Mouse (Mus musculus) liver, embryonic 11.5 days (tissue): ENCODE data around the gene Max. TPM values are rescaled to one million over a fixed set of nuclear protein-coding genes. Genes with fewer than 3 reads are reported as not detected.

ENCODE experiments used
- ATAC-seq: fragments of 200-750 bp; cut with Nextera tagmentation; replicated peaks from 2 replicates; pipeline ENCODE4 v1.8.0; 2017; ENCODE audit warnings: moderate number of reproducible peaks, mild to moderate bottlenecking, moderate TSS enrichment, moderate library complexity; ENCODE audit not compliant: low FRiP score
- DNase-seq: peaks from one replicate; pipeline ENCODE4 v3.0.0-alpha.2; 2017; ENCODE audit warnings: low spot score
- H3K27ac ChIP-seq: fragments of 300-500 bp; sonication (generic); 2 replicates; pipeline ENCODE4 v1.5.1; 2014; ENCODE audit warnings: mild to moderate bottlenecking, low read depth, low read length, control low read depth
- H3K27me3 ChIP-seq: fragments of 300-500 bp; sonication (generic); replicated peaks from 2 replicates; pipeline ENCODE4 v1.6.1; 2014; ENCODE audit warnings: low read length, mixed read lengths; ENCODE audit not compliant: control insufficient read depth, insufficient read depth
- H3K36me3 ChIP-seq: fragments of 300-500 bp; sonication (generic); 2 replicates; pipeline ENCODE4 v1.6.1; 2014; ENCODE audit warnings: mild to moderate bottlenecking, low read length, moderate library complexity, mixed read lengths; ENCODE audit not compliant: control insufficient read depth, insufficient read depth
- H3K4me1 ChIP-seq: fragments of 300-500 bp; sonication (generic); replicated peaks from 2 replicates; pipeline ENCODE4 v1.6.1; 2014; ENCODE audit warnings: low read length, mixed read lengths; ENCODE audit not compliant: control insufficient read depth, insufficient read depth
- H3K4me2 ChIP-seq: fragments of 300-500 bp; sonication (generic); 2 replicates; pipeline ENCODE4 v1.6.1; 2014; ENCODE audit warnings: mild to moderate bottlenecking, control low read depth, moderate library complexity
- H3K4me3 ChIP-seq: fragments of 300-500 bp; sonication (generic); 2 replicates; pipeline ENCODE4 v1.5.1; 2014; ENCODE audit warnings: low read depth, low read length, control low read depth
- H3K9ac ChIP-seq: fragments of 300-500 bp; sonication (generic); 2 replicates; pipeline ENCODE4 v1.6.1; 2014; ENCODE audit warnings: low read depth, low read length, control low read depth
- H3K9me3 ChIP-seq: fragments of 300-500 bp; sonication (generic); 2 replicates; pipeline ENCODE4 v1.6.1; 2016; ENCODE audit warnings: low read length, inconsistent platforms, mixed read lengths; ENCODE audit not compliant: control insufficient read depth
- WGBS: fragments of 180-500 bp; shearing (Covaris S2); extraction: QIAGEN DNeasy Blood & Tissue Kit; methylation state at CpG from one replicate; pipeline ENCODE4 v1.1.7; 2014; 5-methylcytosine and 5-hydroxymethylcytosine counted together
- polyA plus RNA-seq: library from polyadenylated mRNA; unstranded; fragments of >200 nt; fragmentation: Nextera tagmentation; extraction: Ambion mirVana; gene quantifications from 2 replicates; pipeline ENCODE4 v1.2.1, GENCODE M21; 2014

Gene Max
- 17.8 and 21.9 TPM in 2 replicates for polyA plus RNA-seq

- H3K36me3 ChIP-seq = 0 out of 2 replicates have a peak, but pooled peaks cover 2% of the 10 kb centered on the region
- no peaks in the 10 kb centered on the region for H3K9me3 ChIP-seq
- no peaks in the 10 kb centered on the region for H3K27me3 ChIP-seq
- ATAC-seq = peak; percentile 99
- H3K4me3 ChIP-seq = peak within 1 kb of the TSS; percentile 98
- peak within 1 kb of the TSS; percentile 81 for H3K27ac ChIP-seq
- H3K9ac ChIP-seq = peak within 1 kb of the TSS; percentile 93
- under 1% methylated on average over 73 of the region's 73 CpGs for WGBS
- peak; percentile 97 for DNase-seq
- peak within 1 kb of the TSS; percentile 90 for H3K4me2 ChIP-seq
- peaks cover 16% of the 10 kb centered on the region for H3K4me1 ChIP-seq
Observed at GRCm38 (mm10) chr12:76961932-76962891, at the start of gene Max. Gene Max, minus strand, starts transcription at chr12:76962201.

- 0 out of 2 replicates have a peak, but pooled peaks cover 3% of the 10 kb centered on the region for H3K4me1 ChIP-seq
- H3K4me2 ChIP-seq = no peak overlapping the region
- H3K27ac ChIP-seq = no peak overlapping the region
- DNase-seq = no peak
- no peak overlapping the region for H3K9ac ChIP-seq
- no peak overlapping the region for H3K4me3 ChIP-seq
- no peak for ATAC-seq
- WGBS = 29% methylated on average over 6 of the region's 6 CpGs
- no peaks in the 10 kb centered on the region for H3K27me3 ChIP-seq
- H3K36me3 ChIP-seq = no peaks in the 10 kb centered on the region
- no peaks in the 10 kb centered on the region for H3K9me3 ChIP-seq
Observed at GRCm38 (mm10) chr12:77011092-77011720, 49.2 kb upstream of the Max start.

GRCm38 (mm10) chr12:77009202-77010030, 47.4 kb upstream of the Max start:
- Histone ChIP-seq H3K4me2 (peak overlapping the region; percentile 16; the same call in 1 of the 2 replicates), H3K4me3 (no peak overlapping the region), H3K4me1 (0 out of 2 replicates have a peak, but pooled peaks cover 3% of the 10 kb centered on the region), H3K9ac (no peak overlapping the region), H3K27ac (no peak overlapping the region), H3K27me3 (no peaks in the 10 kb centered on the region), H3K36me3 (no peaks in the 10 kb centered on the region), H3K9me3 (no peaks in the 10 kb centered on the region)
- WGBS = 39% methylated on average over 20 of the region's 20 CpGs
- ATAC-seq (peak; percentile 45; the same call in 1 of the 2 replicates), DNase-seq (no peak)

GRCm38 (mm10) chr12:77004893-77005292, 42.9 kb upstream of the Max start:
- 59% methylated on average over 10 of the region's 10 CpGs for whole genome bisulfite sequencing
- H3K4me2 ChIP-seq = no peak overlapping the region
- no peak for DNase-seq
- no peaks in the 10 kb centered on the region for H3K9me3 ChIP-seq
- H3K27me3 ChIP-seq = no peaks in the 10 kb centered on the region
- H3K27ac ChIP-seq = no peak overlapping the region
- no peak for ATAC-seq
- H3K4me3 ChIP-seq = no peak overlapping the region
- H3K4me1 ChIP-seq = peaks cover 11% of the 10 kb centered on the region
- H3K36me3 ChIP-seq = no peaks in the 10 kb centered on the region
- no peak overlapping the region for H3K9ac ChIP-seq

GRCm38 (mm10) chr12:77002551-77003228, 40.7 kb upstream of the Max start:
- no peaks in the 10 kb centered on the region for H3K36me3 ChIP-seq
- peak overlapping the region; percentile 34; the same call in 1 of the 2 replicates for H3K4me2 ChIP-seq
- 43% methylated on average over 8 of the region's 8 CpGs for WGBS
- peak overlapping the region; percentile 79 for H3K27ac ChIP-seq
- H3K9me3 ChIP-seq = no peaks in the 10 kb centered on the region
- no peak overlapping the region for H3K4me3 ChIP-seq
- DNase-seq (no peak), ATAC-seq (peak; percentile 89)
- peaks cover 8% of the 10 kb centered on the region for H3K4me1 ChIP-seq
- no peak overlapping the region; the same call in none of the 2 replicates for H3K9ac ChIP-seq
- H3K27me3 ChIP-seq = no peaks in the 10 kb centered on the region

- Histone ChIP-seq H3K27ac (no peak overlapping the region), H3K9ac (no peak overlapping the region), H3K4me2 (no peak overlapping the region), H3K27me3 (no peaks in the 10 kb centered on the region), H3K9me3 (no peaks in the 10 kb centered on the region), H3K4me1 (peaks cover 8% of the 10 kb centered on the region), H3K36me3 (no peaks in the 10 kb centered on the region), H3K4me3 (no peak overlapping the region)
- DNase-seq = no peak
- ATAC-seq = no peak
- WGBS = 77% methylated on average over 1 of the region's 1 CpGs
Observed at GRCm38 (mm10) chr12:77001312-77001711, 39.3 kb upstream of the Max start.

- no peaks in the 10 kb centered on the region for H3K36me3 ChIP-seq
- DNase-seq = no peak
- no peaks in the 10 kb centered on the region for H3K27me3 ChIP-seq
- 28% methylated on average over 6 of the region's 6 CpGs for WGBS
- H3K4me1 ChIP-seq = peaks cover 8% of the 10 kb centered on the region
- ATAC-seq = 0 out of 2 replicates have a peak, but pooled peaks have one; percentile 10
- no peak overlapping the region for H3K4me2 ChIP-seq
- H3K27ac ChIP-seq = no peak overlapping the region
- H3K4me3 ChIP-seq = no peak overlapping the region
- H3K9ac ChIP-seq = no peak overlapping the region
- no peaks in the 10 kb centered on the region for H3K9me3 ChIP-seq
Observed at GRCm38 (mm10) chr12:77000705-77001284, 38.8 kb upstream of the Max start.
